Mouse (Mus musculus): Measurements from ENCODE around the gene Dld. TPM values are rescaled to one million over a fixed set of nuclear protein-coding genes. Genes with fewer than 3 reads are reported as not detected.

Gene Dld
- polyA plus RNA-seq, 1 experiment: 136 TPM

- H3K27ac ChIP-seq (ENCODE audit: insufficient read depth, low read length): no peak overlapping the region
- TF ChIP-seq CTCF (IDR thresholded peaks at IDR 0.05; ENCODE audit: borderline replicate concordance, insufficient read depth, low read length) (no peak), POLR2A (IDR thresholded peaks at IDR 0.05; ENCODE audit: low read depth, low read length) (no peak)
- H3K4me1 ChIP-seq (ENCODE audit: control insufficient read depth, insufficient read depth, low read length): no peaks in the 10 kb centered on the region
- H3K4me3 ChIP-seq (ENCODE audit: insufficient read depth, low read length): no peak overlapping the region
Measured at GRCm38 (mm10) chr12:31283131-31283530, 68.1 kb downstream of the Dld start.

- Histone ChIP-seq H3K27ac (ENCODE audit: insufficient read depth, low read length) (no peak overlapping the region), H3K4me3 (ENCODE audit: insufficient read depth, low read length) (no peak overlapping the region), H3K4me1 (ENCODE audit: control insufficient read depth, insufficient read depth, low read length) (no peaks in the 10 kb centered on the region)
- TF ChIP-seq CTCF (IDR thresholded peaks at IDR 0.05; ENCODE audit: borderline replicate concordance, insufficient read depth, low read length) (no peak), POLR2A (IDR thresholded peaks at IDR 0.05; ENCODE audit: low read depth, low read length) (no peak)
Measured at GRCm38 (mm10) chr12:31282241-31282640, 69.0 kb downstream of the Dld start.

Other genes with a start within 250 kb of the Dld start
- gene Gm6993, start 110.7 kb downstream of the Dld start, polyA plus RNA-seq (2011; ENCODE audit: insufficient read length, low read depth, missing spikeins): not detected in 2 replicates
- gene Lamb1, start 86.2 kb downstream of the Dld start, polyA plus RNA-seq (2011; ENCODE audit: insufficient read length, low read depth, missing spikeins): 219 and 222 TPM in 2 replicates
- not detected in 2 replicates for gene Slc26a3, start 39.4 kb upstream of the Dld start, polyA plus RNA-seq (2011; ENCODE audit: insufficient read length, low read depth, missing spikeins)
- 16.2 and 21.8 TPM in 2 replicates for gene Cbll1, start 148.2 kb upstream of the Dld start, polyA plus RNA-seq (2011; ENCODE audit: insufficient read length, low read depth, missing spikeins)
- not detected in 2 replicates for gene Slc26a4, start 208.5 kb upstream of the Dld start, polyA plus RNA-seq (2011; ENCODE audit: insufficient read length, low read depth, missing spikeins)

Measured in embryonic fibroblast, embryonic 13.5 days (primary cell).